ENCODE assay signal across 7 mouse cellular contexts in the genomic region with DNA sequence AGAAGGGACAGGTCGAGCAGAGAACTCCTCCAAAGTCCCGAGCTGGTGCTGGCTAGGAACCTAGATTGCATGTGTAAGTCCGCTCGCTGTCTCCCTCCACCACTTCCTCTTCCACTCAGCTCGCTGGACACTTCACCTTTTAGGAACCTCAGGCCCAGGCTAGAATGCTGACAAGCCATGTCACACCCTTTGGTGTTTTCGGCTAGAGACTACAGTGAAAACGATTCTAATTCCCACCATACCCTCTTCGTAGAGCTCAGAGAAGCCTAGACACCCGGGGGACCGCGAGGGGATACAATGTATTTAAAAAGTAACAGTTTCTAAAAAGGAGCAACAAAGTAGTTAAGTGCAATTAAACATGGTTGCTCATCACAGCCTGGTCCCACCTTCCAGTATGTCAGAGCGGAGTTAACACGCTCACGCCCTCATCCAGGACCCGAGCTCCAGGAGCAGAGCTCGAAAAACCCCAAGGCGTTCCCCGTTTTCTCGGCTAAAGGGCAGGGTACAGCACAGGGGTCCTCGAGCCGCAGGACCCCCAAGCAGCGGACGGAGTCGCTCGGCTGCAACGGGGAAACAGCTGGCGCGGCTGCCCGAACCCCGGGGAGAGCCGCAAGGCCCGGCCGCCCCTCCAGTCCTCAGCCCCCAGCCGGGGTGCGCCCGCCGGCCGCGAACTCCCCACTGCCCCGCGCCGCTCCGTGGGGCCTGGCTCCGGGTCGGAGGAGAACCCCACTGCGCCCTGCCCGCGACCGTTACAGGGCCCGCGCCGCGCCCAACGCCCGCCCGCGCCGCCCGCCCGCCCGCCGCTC. TPM values are rescaled to one million over a fixed set of nuclear protein-coding genes. Genes with fewer than 3 reads are reported as not detected.
DNase-seq lines count a peak whose midpoint lies in the region; ATAC-seq lines count a peak whose summit lies in the region.

No protein-coding gene starts in this region.

- peak overlapping the region; percentile 48 for H3K27ac ChIP-seq in brown adipose tissue, adult 24 weeks (replicated peaks; ENCODE audit: low read depth, low read length)
- peak overlapping the region; percentile 81 for H3K27ac ChIP-seq in heart, embryonic 12.5 days (ENCODE audit: poor library complexity, severe bottlenecking)
- H3K27ac ChIP-seq in macrophage = peak overlapping the region; percentile 83

- peak; percentile 75 for ATAC-seq in heart, embryonic 12.5 days (ENCODE audit: insufficient number of reproducible peaks, low FRiP score)

- H3K4me2 ChIP-seq in heart, embryonic 12.5 days = peak overlapping the region; percentile 95

- WGBS in heart, embryonic 12.5 days = under 1% methylated on average over 49 of the region's 62 CpGs
- whole genome bisulfite sequencing in macrophage (ENCODE audit: missing documents) = under 1% methylated on average over 55 of the region's 62 CpGs

- H3K4me1 ChIP-seq in brown adipose tissue, adult 24 weeks (ENCODE audit: control insufficient read depth, insufficient read depth, insufficient read length, low read length) = peaks cover 12% of the 10 kb centered on the region; the same call in 1 of the 2 replicates
- peaks cover 18% of the 10 kb centered on the region for H3K4me1 ChIP-seq in heart, embryonic 12.5 days (replicated peaks)

- peak overlapping the region; percentile 99 for H3K9ac ChIP-seq in heart, embryonic 12.5 days

- peak overlapping the region; percentile 92 for H3K4me3 ChIP-seq in brown adipose tissue, adult 24 weeks (ENCODE audit: insufficient read depth, low read depth, low read length)
- peak overlapping the region; percentile 98 for H3K4me3 ChIP-seq in heart, embryonic 12.5 days
- peak overlapping the region; percentile 89 for H3K4me3 ChIP-seq in macrophage (ENCODE audit: inconsistent target)

- H3K36me3 ChIP-seq in heart, embryonic 12.5 days = no peaks in the 10 kb centered on the region
- H3K36me3 ChIP-seq in macrophage (ENCODE audit: inconsistent target) = no peaks in the 10 kb centered on the region

- DNase-seq in urinary bladder, postnatal 25 days (ENCODE audit: low spot score) = peak; percentile 19
- DNase-seq in urinary bladder, postnatal 10 days (ENCODE audit: low spot score) = no peak
- DNase-seq in kidney, postnatal 36 days = peak; percentile 16 to 34
- DNase-seq in spleen, postnatal 14 days (ENCODE audit: low spot score in 2 of 2) = peak; percentile 13 to 26

- H3K9me3 ChIP-seq in heart, embryonic 12.5 days (replicated peaks) = no peaks in the 10 kb centered on the region

- peaks cover 52% of the 10 kb centered on the region for H3K79me2 ChIP-seq in macrophage (ENCODE audit: inconsistent target)

- no peaks in the 10 kb centered on the region for H3K27me3 ChIP-seq in heart, embryonic 12.5 days (replicated peaks)

RNA-seq across cellular contexts. Expression of a gene that starts 0.6 kb away (rescaled TPM):
- polyA plus RNA-seq in brown adipose tissue, adult 24 weeks (2012; ENCODE audit: insufficient read depth, insufficient read length, missing spikeins) = 28.3 and 33.8 TPM in 2 replicates
- polyA plus RNA-seq in heart, embryonic 12.5 days (2016; fragmentation: Nextera tagmentation; extraction: Ambion mirVana) = 35.3 and 36.8 TPM in 2 replicates
- 10 to 100 TPM; 18.4 to 67.4 (median 37.6) TPM for total RNA-seq in macrophage (2018; cell fraction: chromatin; rRNA removed)
- 100 to 1,000 TPM in 1 of 26 experiments, 10 to 100 TPM in 25; 45.3 to 103 (median 79.2) TPM for total RNA-seq in macrophage (2018; cell fraction: cytosol; rRNA removed)
- total RNA-seq in macrophage (2018; cell fraction: nucleus; rRNA removed) = 10 to 100 TPM; 30.2 to 99.8 (median 57.5) TPM
- polyA plus RNA-seq in macrophage (2018) = 60.5 to 79.3 TPM (median 67.6 TPM) in 3 replicates

RNA-seq across cellular contexts. Expression of a gene that starts 32.3 kb away (rescaled TPM):
- 772 and 1,311 TPM in 2 replicates for polyA plus RNA-seq in brown adipose tissue, adult 24 weeks (2012; ENCODE audit: insufficient read depth, insufficient read length, missing spikeins)
- polyA plus RNA-seq in heart, embryonic 12.5 days (2016; fragmentation: Nextera tagmentation; extraction: Ambion mirVana) = 257 and 262 TPM in 2 replicates
- 100 to 1,000 TPM in 16 of 26 experiments, 10 to 100 TPM in 10; 65.0 to 198 (median 103) TPM for total RNA-seq in macrophage (2018; cell fraction: chromatin; rRNA removed)
- 100 to 1,000 TPM; 420 to 954 (median 567) TPM for total RNA-seq in macrophage (2018; cell fraction: cytosol; rRNA removed)
- 100 to 1,000 TPM in 25 of 26 experiments, 10 to 100 TPM in 1; 92.9 to 207 (median 136) TPM for total RNA-seq in macrophage (2018; cell fraction: nucleus; rRNA removed)
- 697 to 1,008 TPM (median 879 TPM) in 3 replicates for polyA plus RNA-seq in macrophage (2018)

RNA-seq across cellular contexts. Expression of a gene that starts 33.9 kb away (rescaled TPM):
- polyA plus RNA-seq in brown adipose tissue, adult 24 weeks (2012; ENCODE audit: insufficient read depth, insufficient read length, missing spikeins) = 20.3 and 31.3 TPM in 2 replicates
- 47.2 and 49.1 TPM in 2 replicates for polyA plus RNA-seq in heart, embryonic 12.5 days (2016; fragmentation: Nextera tagmentation; extraction: Ambion mirVana)
- 10 to 100 TPM in 15 of 26 experiments, 1 to 10 TPM in 11; 1.5 to 33.8 (median 12.7) TPM for total RNA-seq in macrophage (2018; cell fraction: chromatin; rRNA removed)
- total RNA-seq in macrophage (2018; cell fraction: cytosol; rRNA removed) = 10 to 100 TPM in 21 of 26 experiments, 1 to 10 TPM in 5; 8.3 to 22.3 (median 13.6) TPM
- total RNA-seq in macrophage (2018; cell fraction: nucleus; rRNA removed) = 10 to 100 TPM in 3 of 26 experiments, 1 to 10 TPM in 23; 1.3 to 18.9 (median 7.0) TPM
- 21.2 to 24.6 TPM (median 22.0 TPM) in 3 replicates for polyA plus RNA-seq in macrophage (2018)

RNA-seq across cellular contexts. Expression of a gene that starts 48.5 kb away (rescaled TPM):
- polyA plus RNA-seq in brown adipose tissue, adult 24 weeks (2012; ENCODE audit: insufficient read depth, insufficient read length, missing spikeins) = 29.3 and 29.8 TPM in 2 replicates
- polyA plus RNA-seq in heart, embryonic 12.5 days (2016; fragmentation: Nextera tagmentation; extraction: Ambion mirVana) = 73.0 and 77.4 TPM in 2 replicates
- total RNA-seq in macrophage (2018; cell fraction: chromatin; rRNA removed) = 10 to 100 TPM; 22.2 to 96.4 (median 45.7) TPM
- 10 to 100 TPM; 47.7 to 84.9 (median 68.4) TPM for total RNA-seq in macrophage (2018; cell fraction: cytosol; rRNA removed)
- total RNA-seq in macrophage (2018; cell fraction: nucleus; rRNA removed) = 10 to 100 TPM; 27.6 to 71.9 (median 44.6) TPM
- 41.4 to 77.2 TPM (median 65.0 TPM) in 3 replicates for polyA plus RNA-seq in macrophage (2018)

RNA-seq across cellular contexts. Expression of a gene that starts 57.4 kb away (rescaled TPM):
- 40.3 and 53.3 TPM in 2 replicates for polyA plus RNA-seq in brown adipose tissue, adult 24 weeks (2012; ENCODE audit: insufficient read depth, insufficient read length, missing spikeins)
- 27.6 and 28.8 TPM in 2 replicates for polyA plus RNA-seq in heart, embryonic 12.5 days (2016; fragmentation: Nextera tagmentation; extraction: Ambion mirVana)
- total RNA-seq in macrophage (2018; cell fraction: chromatin; rRNA removed) = 10 to 100 TPM in 14 of 26 experiments, 1 to 10 TPM in 12; 3.2 to 21.6 (median 10.5) TPM
- 1 to 10 TPM; 4.3 to 8.2 (median 6.9) TPM for total RNA-seq in macrophage (2018; cell fraction: cytosol; rRNA removed)
- 10 to 100 TPM in 7 of 26 experiments, 1 to 10 TPM in 19; 3.3 to 23.2 (median 7.9) TPM for total RNA-seq in macrophage (2018; cell fraction: nucleus; rRNA removed)
- 3.5 to 12.3 TPM (median 7.7 TPM) in 3 replicates for polyA plus RNA-seq in macrophage (2018)
